Mouse (Mus musculus): ENCODE results near the gene Tmem230.
"Not testable (repeated sequence)": the region's sequence is repeated elsewhere in the genome, so short reads cannot be mapped to it uniquely, and the experiment has no call there.

The Tmem230 gene

DNA sequence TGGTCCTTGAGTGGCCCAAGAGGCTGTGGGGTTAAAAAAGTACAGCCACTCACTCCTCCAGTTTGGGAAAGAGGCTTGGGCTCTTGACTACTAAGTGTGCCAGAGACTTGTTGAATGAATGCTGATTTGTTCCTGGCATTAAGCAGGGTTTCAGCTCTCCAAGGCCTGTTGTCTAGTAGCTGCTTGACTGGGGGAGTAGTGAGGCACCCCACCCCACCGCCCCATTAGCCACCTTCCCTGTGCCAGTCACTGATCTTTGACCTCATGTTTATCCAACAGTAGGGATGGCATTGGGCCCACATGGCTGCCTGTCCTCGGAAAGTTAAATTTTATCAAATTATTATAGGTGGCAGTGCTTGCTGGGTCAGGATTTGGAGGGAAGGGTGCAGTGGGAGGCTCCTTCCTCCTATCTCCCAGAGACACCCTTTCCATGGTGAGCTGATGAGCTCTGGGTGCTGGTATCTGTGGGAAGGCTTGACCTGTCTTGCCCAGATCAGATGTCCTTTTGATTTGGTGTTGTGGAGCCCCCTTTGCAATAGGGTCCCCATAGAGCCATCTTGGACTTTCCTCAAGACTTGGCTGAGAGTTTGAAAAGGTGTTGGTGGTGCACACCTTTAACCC, 22.8 kb upstream of the Tmem230 start:
- DNase-seq: no peak

DNA sequence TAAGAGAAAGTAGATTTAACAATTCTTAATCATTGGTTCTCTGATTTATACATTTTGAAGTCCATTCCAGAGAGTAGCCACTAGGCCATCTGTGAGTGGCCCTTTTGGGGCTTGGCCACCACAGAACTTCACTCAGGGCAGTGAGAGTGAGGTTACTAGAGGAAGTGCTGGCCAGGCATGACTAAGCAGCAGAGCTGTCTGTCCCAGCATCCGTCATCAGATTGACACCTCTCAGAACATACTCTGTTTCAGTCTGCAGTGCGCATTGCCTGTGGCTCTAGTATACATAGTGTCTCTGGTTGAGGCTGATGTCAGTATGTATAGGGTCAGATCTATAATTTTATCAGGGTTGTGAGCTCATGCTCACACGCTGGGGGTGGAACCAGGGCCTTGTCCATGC, 21.6 kb upstream of the Tmem230 start:
- DNase-seq: no peak

DNA sequence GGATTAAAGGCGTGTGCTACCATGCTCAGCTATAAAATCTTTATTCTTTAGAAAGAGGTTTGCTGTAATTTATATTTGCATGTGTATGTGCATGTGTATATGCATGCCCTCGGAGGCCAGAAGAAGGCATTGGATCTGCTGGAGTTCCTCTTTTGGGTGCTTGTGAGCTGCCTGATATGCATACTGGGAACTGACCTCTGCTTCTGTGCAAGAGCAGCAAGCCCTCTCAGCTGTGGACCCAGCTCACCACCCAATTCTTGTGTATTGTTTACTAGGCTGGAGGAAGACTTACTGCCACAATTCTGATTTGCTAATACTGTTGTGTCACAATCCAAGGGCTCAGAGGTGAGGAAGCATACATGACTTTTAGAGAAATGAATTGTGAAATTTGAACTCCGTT, 18.5 kb upstream of the Tmem230 start:
- DNase-seq: no peak

DNA sequence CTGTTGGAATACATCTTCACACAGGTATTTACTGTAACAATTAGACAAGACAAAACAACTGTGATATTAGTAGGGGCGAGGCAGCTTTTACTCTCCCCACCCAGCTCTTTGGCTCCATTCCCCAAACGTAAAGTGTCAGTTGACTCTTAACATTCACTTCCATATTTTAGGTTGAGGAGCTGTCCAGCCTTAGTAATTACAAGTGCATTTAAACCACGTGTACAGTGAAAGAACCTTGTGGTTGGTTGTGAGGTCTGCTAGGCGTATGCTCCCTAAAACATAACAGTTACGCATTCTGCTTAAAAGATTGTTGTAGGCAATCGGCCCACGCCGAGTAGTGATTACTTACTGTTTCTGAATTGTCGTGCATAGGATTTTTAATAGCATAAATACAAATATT, 17.6 kb upstream of the Tmem230 start:
- DNase-seq: no peak

DNA sequence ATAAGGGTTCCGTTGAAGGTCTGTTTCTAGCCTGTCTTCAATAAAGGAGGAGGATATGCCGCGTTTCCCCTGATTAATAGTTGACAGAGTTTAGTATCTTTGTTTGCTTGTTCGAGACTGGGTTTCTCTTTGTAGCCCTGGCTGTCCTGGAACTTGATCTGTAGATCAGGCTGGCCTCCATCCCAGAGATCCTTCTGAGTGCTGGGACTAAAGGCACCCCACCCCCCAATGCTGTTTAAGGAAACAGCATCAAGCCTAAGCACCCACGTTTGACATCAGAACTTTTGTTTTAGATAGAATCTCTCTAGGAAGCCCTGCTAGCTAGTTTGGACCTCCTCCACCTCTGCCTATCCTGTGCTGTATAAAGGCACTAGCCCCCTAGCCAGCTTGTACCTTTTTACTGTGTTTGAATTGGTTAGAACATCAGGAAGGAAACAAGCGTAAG, 16.7 kb upstream of the Tmem230 start:
- no peak for DNase-seq

DNA sequence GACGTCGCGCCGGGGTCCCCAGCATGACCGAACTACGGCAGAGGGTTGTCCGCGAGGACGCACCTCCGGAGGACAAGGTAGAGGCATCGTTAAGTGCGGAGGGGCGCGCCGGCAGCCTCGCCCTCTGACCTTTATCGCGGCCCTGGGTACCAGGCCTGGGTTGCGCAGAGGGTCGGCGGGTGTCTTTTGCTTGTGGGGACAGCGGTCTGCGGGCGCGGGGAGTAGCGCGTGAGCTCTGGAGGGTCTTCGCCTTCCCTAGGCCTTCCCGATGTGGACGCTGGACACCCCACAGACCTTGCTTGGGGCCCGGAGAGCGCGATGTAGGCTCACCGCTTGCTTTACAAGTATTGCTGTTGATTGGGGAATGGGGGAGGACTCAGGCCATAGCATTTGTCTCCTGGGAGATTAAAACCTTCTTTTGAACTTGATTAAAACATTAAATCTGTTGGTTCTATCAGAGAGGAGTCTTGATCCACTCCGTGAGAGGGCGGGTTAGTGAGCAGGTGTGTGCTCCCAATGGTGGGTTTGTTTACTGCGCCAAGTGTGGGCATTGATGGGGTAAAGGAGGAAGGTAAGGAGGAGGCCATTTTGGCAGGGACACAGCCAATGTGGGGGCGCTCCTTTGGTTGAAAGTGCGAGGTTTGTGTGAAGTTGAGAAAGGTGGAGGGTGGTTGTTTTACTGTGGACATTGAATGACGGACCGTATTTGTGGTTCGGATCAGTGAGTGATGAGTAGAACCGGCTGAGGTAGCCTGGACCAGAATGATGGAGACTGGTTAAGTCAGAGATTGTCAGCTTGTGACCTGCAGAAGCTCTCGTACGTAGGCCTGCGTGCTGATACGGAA, 16.0 kb upstream of the Tmem230 start:
- peak; percentile 57 to 61 for DNase-seq

DNA sequence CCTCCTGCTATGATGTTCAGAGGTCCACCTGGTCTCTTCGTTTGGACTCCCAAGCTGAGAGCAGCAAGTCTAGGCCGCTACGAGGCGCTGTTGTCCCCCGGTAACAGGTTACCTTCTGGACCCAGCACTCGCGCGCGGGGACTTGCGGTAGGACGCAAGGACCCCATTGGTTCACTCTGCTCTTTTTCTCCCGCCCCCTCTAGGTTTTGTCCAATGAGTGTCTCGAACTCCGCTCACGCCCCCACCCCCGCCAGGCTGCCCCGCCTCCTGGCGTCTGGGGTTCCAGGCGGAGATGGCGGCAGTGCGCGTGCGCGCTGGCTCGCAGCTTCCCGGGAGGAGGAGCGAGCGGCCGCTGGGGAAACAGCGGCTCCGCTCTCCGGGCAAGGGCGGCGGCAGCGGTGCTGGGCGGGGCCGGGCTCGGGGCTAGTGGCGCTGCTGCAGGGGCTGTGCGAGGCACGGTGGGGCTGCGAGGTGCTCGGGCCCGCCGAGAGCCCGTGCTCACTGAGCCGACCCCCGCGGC, 15.3 kb upstream of the Tmem230 start, which contains the start of gene Cds2:
Gene Cds2 (plus strand): TSS at position 270 of the 520 bp plus-strand sequence.
- DNase-seq: peak; percentile 99 to 100

DNA sequence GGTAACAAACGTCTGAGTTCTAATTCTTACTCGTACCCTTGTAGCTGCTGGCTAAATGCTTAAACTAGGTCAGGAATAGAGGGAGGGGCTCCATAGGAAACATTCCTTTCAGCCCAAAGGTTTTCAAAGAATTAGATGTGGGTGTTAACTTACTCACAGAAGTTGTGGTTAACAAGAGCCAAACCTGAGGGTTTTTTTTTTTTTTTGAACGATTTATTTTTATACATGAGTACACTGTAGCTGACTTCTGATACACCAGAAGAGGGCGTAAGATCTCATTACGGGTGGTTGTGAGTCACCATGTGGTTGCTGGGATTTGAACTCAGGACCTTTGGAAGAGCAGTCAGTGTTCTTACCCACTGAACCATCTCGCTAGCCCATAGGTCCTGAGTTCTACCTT, 14.6 kb upstream of the Tmem230 start:
- no peak for DNase-seq

DNA sequence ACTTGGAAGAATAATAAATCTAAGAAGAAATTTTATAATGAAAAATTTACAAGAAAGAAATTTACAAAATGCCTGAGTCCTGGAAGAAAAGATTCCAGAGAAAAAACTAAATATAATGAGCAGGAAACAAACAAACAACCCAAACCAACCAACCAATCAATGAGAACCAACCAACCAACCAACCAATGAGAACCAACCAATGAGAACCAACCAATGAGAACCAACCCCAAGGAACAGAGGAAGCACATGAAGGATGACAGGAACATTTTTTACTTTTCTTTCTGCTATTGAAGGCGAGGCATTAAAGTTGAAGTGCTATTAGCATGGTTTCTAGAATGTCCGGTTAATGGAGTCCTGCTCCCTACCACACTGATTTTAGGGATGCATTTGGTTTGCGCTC, 13.0 kb upstream of the Tmem230 start:
- DNase-seq: no peak

DNA sequence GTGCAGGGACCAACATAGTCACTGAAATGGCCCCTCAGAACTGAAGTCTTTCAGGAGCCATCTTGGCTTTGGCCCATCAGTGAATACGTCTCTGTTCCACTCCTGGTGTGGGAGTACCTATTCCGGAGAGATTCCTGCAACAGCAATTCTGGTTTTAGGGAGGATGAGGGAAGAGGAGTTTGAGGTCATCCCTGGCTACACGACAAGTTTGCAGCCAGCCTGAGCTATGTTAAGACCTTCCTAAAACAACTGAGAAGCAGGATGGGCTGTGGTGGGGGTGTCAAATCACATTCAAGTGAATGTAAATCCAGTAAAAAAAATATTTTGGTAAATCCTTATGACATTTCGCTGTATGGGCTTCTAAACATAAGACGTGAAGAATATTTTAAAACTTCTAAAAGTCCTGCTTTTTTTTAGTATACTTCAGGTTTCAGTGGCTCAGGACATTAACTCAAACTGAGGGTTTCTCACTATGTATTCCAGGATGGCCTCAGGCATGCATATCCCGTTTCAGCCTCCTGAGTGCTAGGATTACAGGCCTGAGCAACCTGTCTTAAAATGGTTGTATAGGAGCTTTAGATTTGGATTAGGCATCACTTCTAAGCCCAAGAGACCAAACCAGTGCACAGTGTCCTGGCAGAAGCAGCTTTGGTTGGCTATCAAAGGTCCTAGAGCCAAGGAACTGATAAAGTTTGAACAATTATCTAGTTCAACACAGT, 9.9 kb upstream of the Tmem230 start:
- DNase-seq: no peak

DNA sequence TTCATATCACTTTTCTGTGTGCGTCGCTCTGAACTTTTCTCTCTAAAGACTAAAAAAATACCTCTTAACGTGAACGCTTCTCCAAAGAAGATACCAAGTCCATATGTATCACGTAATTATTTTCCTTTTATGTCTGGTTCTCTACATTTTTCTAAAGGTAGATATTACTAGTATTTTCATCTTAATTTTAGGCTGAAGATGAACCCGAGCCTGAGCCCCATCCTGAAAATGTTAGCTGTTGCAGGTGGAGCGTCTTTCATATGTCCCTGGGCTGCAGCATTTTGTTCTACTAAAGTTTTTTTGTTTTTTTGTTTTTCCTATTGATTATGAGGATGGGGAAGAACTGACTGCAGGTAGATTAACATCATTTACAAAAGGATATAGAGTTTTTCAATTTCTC, 6.0 kb upstream of the Tmem230 start:
- no peak for DNase-seq

DNA sequence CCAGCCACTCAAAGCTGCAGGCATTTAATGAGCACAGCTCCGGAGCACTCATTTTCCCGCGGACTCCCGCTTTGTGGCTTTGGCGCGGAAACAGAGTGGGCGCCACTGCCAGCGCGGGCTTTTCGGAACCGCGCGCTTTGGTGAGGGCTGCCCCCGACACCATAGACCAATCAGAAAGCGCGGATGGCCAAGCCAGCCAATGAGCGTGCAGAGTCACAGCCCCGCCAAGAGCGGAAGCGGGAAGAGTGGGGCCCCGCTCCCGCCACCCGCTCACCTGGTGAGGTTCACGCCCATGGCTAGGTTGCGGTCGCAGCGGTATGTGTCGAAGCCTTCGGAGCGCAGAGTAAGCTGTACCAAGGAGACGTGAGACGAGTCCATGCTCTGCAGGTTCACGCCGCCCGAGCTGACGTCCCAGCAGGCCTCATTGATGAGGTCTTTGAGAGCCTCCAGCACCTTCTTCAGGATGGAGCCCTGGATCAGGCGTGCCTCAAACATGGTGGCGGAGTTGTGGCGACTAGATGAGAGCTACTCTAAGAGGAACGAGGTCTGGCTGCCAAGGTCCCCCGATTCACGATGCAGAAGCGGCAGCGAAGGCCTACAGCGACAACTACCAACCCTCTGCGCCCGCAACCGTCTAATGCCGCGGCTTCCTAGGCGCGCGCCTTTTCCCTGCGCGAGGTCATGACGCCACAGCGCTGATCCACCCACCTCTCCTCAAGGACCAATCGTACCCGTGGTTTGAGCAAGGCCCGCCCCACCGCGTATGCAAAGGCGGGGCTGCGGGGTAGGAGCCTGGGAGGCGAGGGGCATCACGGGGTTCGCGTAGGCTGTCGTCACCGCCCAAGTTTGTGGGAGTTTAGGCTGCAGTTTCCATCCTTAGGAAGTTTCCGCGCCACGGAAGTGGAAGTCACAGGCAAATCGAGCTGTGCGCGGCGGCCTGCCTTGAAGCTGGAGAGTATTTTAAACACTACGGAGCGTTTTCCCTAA, 5.2 kb upstream of the Tmem230 start, which contains the start of gene Pcna:
Gene Pcna (minus strand): TSS at position 773 of the 987 bp plus-strand sequence.
- DNase-seq: peak; percentile 95 to 98

DNA sequence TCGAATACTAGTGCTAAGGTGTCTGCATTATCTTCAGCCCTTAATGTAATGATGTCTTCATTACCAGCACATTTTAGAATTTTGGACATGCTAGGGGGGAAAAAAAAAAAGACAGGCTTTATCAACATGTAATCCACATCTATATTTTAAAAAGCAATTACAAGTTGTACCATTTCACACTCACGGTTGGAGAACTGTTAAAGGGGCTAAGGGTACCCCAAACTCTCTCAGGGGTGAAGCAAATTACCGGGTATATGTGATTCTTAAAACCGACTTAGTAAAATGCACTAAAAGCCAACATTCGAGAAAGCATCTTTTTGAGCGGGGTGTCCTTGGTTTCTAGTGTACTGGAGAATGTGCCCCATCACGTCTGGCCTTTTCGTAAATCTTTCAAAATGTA, 4.3 kb upstream of the Tmem230 start:
- no peak for DNase-seq

DNA sequence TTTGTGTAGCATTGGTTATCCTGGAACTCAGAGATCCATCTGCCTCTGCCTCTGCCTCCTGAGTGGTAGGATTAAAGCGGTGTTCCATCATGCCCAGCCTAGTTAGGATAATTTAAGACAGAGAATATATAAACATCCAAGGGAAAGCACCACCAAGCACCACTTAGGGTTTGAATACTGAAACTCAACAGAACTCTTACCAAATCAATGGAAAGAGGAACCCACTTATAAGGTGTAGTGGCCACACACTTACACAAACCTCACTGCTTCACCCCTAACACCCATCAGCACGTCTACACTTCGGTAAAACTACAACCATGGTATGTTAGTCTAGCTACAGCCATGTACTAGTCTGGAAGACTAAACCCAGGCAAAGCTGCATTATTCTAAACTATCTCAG, 4.2 kb downstream of the Tmem230 start:
- no peak for DNase-seq

DNA sequence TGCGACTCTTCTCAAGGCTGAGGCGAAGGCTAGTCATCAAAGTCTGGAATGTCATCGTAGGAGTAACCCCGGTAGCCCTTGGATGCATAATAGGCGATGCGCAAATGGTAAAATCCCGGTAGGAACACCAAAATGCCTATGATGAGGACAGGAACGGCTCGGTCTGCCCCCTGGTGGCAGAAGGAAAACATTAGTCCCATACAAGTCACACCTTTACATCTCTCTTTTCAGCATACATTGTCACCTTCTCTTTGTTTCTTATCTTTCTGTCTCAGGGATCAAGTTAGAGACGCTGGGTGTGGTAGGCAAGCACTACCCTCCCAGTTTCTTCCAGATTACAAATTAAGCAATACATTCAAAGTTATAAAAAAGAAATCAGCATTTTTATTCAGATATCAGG, 7.2 kb downstream of the Tmem230 start:
- peak; percentile 62 to 74 for DNase-seq

DNA sequence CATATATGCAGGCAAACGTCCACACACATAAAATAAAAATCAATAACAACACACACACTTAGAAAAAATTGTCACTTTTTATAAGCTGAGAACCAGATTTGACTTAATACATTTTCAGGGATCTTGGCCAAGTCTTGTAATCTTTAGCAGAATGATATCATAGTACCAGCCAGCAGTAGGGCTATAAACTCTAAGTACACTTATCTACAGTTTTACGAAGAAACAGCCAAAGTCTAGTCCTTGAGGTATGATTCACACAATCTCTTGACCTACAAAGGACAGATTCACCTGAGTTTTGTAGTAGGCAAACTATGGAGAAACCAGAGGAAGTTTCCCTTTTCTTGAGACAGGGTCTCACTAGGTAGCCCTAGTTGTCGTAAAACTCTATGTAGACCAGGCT, 8.2 kb downstream of the Tmem230 start:
- DNase-seq: not testable (repeated sequence)

DNA sequence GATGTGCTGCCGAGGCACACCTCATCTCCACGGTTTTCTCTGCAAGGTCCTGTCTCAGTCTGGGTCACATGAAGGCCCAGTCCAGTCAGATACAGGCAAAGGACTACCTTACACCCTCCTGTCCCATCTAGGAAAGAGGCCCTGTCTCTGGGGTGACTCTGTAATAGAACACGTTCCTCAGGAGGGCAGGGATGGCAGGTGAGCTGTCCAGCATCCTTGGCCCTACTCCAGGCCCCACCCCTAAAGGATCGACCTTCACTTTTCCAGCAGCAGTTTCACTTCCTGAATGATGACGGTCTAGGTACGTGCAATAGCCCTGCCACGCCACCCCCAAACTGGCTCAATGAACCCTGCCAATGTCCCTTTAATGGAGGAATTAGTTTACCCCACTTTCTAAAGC, 11.6 kb downstream of the Tmem230 start:
- no peak for DNase-seq

DNA sequence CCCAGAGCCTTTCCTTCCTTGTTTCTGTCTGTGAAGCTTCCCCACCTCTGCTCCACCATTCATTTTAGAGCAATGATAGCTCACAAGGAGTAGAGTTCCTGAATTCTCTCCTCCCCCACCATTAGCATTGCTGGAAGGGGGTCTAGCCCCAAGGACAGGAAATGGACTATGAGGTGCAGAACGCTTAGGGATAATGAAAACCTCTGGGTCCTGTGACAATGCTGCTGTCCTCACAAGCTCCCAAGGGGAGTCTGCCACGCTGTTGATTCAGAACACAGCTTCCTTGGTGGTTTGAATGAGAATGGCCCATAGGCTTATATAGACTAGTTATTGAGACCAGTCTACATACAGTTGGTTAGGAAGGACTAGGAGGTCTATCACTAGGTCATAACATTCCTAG, 12.3 kb downstream of the Tmem230 start:
- DNase-seq: no peak

DNA sequence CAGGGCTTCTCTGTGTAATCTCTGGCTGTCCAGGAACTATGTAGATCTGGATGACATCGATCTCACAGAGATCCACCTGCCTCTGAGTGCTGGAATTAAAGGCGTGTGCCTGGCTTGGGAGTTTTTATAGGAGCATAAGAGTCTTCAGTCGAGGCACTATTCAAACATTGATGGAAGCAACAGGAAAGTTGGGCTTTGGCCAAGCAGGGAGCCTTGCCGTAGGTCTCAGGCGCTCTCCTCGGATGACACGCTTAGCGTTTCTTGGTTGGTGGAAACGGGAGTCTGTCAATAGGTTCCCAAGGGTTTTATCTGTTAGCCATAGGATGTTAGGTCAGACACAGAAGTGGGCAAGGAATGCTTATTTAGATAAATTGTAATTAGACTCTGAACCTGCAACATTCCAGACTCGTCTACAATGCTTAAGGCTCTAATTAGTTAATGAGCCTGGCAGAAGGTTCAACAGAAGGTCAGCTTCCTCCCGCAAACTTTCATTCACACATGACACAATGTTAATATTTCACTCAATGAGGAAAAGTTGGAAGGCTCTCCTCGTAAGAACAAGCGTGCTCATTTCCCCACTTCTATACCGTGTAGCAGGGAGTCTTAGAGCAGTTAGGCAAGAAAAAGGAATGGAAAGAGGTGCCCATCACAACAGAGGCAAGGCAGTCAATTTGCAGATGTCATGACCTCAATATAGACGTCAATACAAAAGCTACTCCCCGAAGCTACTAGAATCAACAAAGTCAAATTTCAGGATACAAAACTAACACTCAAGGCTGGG, 13.4 kb downstream of the Tmem230 start:
- DNase-seq: no peak

DNA sequence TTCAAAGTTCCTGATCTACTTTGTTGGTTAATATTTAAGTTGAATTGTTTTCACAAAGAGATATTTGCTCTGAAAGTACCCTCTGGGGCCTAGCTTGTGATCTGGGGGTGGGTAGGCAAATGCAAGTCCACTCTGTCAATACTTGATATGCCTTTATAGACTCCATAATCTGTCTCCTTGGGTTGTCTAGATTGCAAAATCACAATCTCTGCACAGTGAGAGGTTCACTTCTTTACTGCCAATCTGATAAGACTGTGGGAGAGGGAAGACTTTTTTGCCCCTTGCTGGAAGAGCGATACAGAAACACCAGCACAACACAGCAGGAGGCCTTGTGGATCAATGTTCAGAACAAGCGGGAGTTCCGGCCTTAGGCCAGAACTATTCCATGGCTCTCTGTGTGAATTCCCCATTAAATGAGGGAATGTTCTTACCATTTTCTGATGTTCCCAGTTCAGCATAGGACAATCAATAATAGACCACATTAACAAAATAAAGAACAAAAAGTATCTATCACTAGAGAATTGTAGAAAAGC, 15.1 kb downstream of the Tmem230 start:
- DNase-seq: no peak

DNA sequence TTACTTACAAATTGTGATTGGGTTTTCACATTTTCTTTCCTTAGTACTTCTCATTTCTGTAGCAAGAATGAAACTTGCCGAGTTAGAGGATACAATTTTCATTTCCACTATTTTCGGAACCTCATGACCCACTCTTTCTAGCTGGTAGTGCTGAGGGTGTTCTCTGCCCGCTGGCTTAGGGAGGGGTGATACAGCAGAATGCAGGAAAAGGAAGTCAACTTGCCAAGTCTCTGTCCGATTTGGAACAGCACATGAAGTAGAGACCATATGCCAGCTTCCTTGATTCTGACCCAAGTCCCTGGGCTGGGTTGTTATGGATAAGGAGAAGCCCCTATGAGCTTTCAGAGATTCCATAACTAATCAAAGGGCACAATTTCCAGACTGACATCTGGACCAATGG, 23.2 kb downstream of the Tmem230 start:
- no peak for DNase-seq
